Mouse (Mus musculus) cerebellum, postnatal 10 days (tissue): ENCODE measurements around the gene Slc15a1.
A peak's percentile ranks its signal among the peaks of the same experiment; 100 is the strongest.

ENCODE experiments used
- DNase-seq, 2 experiments: peaks; one replicate each; pipeline ENCODE4 v3.0.0; 2021; ENCODE audit warnings: mixed read lengths in 2 of 2

Slc15a1 gene

DNA sequence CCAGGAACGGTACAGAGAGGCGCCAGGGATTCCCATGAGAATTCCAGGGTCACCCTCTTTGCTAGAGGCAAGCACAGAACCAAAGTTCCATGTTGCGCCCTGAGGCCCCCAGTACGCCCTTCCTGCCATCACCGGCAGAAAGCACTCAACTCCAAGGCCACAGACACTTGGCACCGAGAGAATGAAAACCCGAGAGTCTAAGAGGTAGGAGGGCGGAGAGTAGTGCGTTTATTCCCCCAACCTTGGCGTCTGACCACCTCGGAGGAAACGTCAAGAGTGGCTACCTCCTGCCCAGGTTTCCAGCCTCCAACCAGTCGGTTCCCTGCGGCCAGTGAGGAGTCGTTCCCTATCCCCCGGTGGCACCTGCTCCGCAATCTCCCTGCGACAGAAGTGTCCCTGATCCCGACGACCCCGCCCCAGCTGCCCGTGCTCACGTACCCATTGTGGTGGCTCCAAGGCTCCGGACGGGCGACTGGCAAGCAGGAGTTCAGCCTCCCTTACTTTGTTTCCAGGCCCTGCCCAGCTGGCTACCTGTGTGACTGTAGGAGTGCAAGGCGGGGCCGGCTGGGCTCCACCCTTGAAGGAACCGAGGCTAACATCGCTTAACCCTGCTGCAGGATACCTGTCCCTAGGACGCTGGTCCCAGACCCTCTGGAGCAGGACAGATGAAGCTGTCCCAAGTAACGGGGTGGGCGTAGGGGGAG is at the start of gene Slc15a1:
Slc15a1 (minus strand) TSS at position 472 of the 704 bp plus-strand sequence.
- DNase-seq = no peak

DNA sequence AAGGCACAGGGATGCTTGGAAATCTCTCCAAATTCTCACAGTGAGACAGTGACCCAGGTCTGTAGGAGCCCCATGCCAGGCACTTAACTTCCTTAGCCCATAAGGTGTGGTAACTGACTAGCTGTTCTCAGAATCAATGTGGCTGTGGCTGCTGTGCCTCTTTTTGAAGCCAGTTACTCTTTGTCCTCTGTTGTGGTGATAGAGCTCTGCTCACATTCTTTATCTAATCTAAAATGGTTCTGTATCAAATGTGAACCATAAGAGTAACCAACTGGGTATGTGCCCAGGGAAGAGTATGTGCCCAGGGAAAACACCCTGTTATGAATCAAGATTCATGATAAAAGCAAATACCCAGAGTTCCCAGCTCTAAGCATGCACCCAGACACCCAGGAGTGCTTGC is 48.7 kb upstream of the Slc15a1 start:
- DNase-seq = no peak

DNA sequence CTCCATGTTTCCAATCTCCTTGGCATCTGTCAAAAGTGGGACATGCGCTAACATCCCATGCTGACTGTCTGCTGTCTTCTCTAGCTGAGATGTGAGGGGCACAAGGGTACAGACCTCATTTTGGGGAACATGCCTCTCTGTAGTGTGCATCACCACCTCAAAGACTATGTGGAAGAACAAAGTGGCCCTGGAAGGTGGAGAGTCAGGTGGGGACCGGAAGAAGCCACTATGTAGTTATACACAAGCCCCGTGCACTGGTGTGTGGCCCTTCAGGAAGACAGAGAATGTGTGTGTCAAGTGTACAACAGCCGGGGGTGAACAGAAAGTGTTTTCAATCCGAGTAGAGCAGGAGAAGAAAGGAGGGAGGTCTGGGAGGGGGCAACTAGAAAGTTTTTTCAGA is 47.5 kb upstream of the Slc15a1 start:
- no peak for DNase-seq

DNA sequence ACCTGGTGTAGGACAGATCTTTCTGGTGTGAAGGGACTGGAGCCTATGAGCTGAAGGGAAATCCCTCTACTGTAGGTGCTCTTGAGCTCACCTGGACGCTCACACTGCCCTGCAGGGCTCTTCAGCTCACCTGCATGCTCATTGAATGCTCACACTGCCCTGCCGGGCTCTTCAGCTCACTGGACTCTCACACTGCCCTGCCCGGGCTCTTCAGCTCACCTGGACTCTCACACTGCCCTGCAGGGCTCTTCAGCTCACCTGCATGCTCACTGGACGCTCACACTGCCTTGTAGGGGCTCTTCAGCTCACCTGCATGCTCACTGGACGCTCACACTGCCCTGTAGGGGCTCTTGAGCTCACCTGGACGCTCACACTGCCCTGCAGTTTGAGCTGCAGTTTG is 44.8 kb upstream of the Slc15a1 start:
- no peak for DNase-seq

DNA sequence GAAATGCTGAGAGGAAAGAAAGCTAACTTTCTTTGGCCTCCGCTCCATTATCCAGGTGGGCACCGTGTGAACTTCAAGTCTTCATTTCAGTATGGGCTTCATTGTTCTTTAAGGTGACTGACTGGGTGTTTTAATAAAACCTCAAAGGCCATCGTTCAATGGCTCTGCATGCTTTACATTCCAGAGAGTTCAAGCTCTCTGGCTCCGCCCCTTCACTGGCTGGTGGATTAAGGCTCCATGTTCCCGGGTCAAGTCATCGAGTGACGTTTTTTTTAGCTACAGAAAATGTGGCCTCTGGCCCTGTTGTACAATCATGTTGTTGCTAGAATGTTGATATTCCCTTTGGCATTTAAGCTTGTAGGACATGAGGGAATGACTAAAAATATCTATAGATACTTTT is 42.7 kb upstream of the Slc15a1 start:
- no peak for DNase-seq

DNA sequence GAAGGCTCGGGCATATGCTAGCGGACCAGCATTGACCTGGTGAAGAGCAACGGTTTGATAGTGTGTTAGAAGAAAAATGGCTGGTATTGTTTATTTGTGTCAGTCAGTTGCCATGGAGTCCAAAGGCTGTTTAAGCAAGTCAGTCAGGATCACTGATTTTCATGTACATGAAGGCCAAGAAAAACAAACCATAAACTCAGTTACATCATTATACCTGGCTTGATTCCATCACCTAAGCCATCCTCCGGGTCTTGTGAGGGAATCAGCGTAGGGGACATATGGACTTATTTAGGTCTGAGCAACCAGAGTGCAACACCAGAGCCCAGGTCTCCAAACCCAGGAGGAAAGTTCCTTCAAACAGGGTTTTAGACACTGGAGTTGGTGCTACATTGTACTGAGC is 41.6 kb upstream of the Slc15a1 start:
- no peak for DNase-seq

DNA sequence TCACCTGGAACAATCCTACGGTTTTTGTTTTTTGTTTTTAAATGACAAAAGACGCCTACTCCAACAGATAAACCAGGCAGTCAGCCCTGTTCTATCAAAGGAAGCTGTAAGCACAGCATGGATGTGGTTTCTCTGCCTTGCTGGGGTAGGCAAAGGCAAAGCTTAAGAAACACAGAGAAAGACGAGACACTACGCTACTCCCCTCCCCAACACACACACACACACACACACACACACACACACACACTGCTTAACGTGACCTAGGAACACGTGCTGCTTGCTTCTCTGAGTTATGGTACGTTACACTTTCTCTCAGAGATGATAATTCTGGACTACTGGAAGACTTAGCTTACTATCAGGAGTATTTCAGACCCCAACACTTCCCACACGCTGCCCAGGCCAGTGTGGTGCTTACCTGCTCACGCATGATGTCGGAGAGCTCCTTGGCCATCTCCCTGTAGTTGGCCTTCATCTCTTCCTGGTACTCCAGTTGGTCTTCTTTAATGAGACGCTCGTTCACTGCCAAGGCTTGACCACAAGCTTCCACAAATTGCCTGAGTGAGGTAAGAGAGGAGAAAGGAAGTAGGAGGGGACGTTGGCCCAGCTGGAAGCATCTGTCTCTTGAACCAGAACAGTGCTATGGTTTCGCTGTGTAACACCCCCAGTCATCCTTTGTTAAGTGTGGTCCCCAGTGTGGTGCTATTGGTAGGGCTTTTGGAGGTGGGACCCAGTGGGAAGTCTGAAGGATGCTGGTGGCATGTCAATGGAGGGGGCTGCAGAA is 40.7 kb upstream of the Slc15a1 start:
- no peak for DNase-seq

DNA sequence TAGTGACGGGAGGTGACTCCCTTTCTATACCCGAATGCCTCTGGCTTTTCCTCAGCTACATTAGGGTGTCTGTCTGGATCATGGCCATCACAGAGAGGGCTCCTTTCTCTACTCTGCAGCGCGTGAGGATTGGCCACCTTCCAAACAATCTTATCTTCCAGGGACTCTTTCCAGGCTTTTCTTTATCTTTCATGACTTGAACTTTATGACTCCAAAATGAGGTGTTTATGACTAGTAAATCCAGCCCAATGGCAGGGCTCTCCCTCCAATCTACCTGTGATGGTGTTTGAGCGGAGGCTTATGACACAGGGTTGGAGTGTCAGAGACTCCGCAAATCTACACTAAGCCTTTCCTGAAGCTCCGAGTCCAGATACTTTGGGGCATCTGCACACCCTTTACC is 36.2 kb upstream of the Slc15a1 start:
- no peak for DNase-seq

DNA sequence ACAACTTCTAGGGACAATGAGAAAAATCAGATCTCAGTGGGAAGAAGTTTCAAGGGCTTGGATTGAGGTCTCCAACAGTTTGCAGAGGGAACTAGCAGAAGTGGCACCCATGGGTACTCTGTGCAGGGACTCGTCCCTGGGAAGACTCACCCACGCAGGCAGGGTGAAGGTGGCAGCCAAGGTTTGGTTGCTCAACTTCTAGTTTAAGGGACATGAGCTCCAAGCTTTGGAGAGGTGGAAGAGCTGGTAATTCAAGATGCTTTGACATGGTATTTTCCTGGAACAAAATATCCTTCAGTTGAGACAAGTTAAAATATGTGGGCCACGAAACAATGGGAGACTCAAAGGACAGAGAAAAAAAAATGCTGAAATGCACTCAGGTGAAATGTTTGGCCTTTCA is 29.4 kb upstream of the Slc15a1 start:
- no peak for DNase-seq

DNA sequence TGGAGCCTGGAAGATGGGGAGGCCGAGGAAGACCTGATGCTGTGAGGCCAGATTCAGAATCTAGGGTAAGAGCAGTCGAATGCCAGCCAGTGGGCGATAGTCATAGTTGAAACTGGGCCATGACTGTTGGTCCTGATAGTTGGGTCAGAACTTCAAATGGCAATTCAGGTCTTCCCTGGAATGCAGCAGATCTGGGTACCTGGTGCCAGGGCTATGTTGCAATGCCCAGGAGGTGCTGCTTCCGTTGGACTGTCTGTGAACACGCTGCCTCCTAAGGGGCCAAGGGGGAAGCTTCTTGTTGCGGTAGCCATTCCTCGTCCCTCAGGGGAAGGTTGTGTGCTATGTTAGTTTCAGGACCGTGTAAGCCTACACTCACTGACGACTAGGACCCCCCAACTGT is 25.8 kb upstream of the Slc15a1 start:
- DNase-seq = no peak

DNA sequence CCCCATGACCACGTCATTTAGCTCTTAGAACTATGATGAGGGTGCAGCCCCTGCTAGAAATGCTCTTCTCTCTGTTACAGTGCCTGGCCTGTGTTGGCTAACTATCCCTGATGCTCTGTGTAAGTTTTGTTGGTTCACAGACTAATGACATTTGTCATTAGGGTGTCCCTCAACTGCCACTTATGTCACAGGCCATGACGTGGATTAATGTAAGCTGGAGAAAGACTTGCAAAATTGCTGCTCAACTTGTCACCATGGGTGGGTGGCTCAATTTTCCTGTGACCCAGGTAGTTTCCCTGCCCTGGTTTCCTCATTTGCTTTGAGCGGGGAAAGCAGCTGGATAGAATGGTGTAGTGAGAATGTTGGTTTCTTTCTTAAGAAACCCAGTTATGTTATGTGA is 22.8 kb upstream of the Slc15a1 start:
- no peak for DNase-seq

DNA sequence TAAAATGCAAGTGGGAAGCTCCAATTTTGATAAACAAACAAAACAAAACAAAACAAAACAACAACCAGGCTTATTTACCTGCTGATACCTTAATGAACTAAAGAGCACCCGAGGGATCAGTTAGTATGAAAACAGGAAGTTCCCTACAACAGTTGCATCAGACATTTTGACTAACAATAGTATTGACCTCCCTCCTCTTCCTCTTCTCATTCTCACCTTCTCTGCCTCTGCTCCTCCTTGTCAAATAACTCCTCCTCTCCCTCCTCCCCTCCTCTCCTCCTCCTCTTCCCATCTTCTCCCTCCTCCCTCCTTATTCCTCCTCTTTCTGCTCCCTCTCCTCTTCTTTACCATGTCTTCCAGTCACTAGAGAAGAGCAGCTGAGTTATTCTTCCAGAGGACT is 22.1 kb upstream of the Slc15a1 start:
- no peak for DNase-seq

DNA sequence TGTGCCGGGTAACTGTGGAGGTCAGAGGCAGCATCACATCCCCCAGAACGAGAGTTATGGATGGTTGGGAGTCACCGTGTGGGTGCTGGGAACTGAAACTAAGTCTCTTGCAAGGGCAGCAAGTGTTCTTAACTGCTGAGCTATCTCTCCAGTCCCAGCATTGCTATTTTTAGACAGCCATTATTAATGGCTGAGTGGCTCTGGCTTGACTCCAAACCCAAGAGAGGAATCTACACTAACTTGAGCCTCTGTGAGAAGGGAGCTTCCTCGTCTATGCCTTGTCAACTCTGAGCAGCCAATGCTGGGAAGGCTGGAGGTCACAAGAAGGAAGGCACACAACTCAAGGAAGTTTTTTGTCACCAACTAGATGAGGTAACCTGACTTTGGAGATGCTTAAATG is 16.7 kb upstream of the Slc15a1 start:
- peak; percentile 78 to 79 for DNase-seq

DNA sequence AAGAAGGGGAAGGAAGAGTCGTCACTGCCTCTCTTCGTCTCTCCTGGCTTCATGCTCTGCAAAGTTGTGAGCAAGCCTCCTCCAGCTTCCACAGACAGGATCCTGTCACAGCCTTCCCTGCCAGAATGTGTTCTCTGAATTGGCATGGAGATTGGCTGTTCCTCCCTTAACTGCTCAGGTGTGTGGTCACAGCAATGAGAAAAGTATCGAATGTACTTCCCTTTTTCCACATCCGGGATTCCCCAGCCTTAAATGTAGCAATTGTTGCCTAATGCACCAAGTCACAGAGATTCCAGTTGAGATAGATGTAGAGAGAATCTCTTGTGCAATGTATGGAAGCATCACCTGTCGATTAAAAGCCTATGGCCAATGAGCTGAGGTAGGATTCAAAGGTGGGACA is 11.8 kb upstream of the Slc15a1 start:
- DNase-seq = no peak

DNA sequence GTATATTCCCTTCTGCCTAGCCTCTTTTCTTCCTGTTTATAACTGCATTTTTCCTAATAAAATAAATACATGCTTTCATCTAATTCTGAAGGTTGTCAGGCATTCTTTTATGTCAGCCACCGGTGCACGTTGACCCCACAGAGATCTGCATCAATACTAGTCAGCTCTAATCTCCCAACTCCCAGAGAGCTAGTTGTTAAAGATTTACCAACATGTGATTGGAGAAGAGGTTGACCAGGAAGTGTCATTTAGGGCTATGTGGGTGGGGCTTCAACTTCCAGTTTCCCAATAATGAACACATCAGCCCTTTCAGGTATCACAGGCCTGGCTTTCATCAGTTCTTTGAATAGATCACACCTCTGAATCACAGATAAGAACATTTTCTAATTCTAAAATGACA is 3.9 kb upstream of the Slc15a1 start:
- DNase-seq = no peak

DNA sequence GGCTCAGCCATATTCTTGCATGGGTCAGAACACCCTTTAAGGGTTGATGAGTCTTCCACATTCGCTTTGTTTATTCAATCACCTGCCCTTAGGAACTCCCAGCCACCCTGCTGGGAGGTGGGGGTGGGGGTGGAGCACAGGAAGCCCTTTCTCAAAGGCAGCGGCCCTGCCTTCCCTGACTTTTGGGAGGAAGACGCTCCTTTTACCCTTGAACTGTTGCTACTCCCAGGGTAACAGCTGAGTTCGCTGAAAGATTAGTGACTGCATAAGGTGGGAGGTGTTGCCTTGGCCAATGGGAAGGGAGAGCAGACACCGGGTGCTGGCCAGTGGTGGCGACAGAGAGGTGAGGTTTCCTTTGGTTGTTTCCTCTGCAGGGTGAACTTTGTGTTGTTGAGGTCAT is 1.3 kb upstream of the Slc15a1 start:
- no peak for DNase-seq

DNA sequence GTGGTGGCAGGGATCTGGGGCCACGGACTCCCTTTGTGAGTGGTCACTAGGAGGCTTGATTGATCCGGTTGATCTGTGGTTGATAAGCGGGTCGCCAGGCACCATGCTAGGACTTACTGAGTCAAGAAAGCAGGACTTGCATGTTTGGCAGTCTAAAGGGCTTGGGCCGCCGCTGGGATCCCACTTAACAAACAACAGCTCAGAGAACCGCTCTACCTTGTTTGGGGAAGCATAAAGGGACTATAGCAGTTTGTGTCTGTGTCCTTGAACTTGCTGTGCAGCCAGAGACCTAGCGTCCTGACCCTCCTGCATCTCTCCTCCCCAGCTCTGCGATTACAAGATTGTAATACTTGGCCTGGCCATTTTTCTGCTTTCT is 421 bp upstream of the Slc15a1 start:
- no peak for DNase-seq

DNA sequence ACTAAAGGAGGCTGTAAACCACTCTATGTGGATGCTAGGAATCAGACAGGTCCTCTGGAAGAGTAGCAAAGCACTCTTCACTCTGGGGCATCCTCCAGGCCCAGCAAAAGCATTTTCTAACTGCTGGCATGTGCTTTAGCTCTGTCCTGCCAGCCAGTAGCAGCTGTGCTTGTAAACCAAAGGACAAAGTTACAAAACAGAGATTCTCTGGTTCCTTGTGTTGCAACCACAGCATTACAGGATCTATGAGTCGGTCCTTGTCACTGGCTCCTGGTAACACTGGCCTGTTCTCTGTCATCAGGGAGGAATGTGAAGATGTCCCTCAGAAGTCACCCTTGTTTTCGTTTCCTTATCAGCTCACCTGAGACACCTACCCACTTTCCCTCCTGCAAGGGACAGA is 4.5 kb downstream of the Slc15a1 start:
- no peak for DNase-seq

DNA sequence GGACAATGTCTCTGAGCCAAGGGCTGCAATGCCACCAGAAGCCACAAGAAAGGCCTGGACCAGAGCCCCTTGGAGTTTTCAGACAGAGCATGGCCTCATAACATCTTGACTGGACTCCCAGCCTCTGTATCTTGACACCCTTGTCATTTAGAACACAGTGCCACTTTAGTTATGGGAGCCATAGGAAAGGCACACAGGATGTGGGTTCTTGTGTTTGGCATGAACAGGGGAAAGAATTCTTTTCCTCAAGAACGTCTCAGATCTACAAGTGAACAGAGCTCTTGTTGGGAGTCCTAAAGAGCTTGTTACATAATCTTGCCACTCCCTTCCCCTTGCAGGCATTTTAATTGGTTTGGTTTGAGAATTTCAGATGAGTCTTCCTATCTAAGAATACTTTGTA is 5.3 kb downstream of the Slc15a1 start:
- no peak for DNase-seq

DNA sequence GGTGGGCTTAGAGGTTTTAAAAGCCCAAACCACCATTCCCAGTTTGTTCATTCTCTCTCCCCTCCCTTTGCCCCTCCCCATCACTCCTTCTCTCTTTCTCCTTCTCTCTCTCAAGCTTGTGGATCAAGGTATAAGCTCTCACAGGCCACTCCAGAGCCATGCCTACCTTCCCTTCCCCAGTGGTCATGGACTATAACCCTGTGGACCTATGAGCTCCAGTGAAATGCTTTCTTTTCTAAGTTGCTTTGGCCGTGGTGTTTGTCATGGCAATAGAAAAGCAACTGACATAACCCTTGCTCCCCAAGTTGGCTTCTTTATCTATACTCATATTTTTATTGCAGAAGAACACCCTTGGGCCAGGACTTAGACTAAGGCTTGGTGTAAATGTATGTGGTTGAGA is 7.3 kb downstream of the Slc15a1 start:
- DNase-seq = no peak

DNA sequence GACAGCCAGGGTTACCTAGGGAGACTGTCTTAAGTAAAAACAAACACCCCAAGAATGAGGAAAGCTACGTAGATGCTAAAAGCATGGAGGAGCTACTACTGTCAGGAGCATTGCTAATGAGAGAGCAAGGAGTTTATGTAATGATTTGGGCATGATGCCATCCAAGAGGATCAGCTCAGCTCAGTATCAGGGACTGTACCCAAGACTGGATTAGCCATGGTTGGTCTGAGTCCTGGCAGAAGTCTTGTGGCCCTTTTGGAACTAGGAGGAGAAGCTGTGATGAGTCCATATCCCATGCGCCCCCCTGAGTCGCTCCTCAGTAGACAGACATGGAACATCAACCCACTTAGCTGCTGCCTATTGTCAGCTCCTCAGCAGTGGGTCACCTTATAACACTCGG is 9.3 kb downstream of the Slc15a1 start:
- DNase-seq = peak; percentile 66 to 68

DNA sequence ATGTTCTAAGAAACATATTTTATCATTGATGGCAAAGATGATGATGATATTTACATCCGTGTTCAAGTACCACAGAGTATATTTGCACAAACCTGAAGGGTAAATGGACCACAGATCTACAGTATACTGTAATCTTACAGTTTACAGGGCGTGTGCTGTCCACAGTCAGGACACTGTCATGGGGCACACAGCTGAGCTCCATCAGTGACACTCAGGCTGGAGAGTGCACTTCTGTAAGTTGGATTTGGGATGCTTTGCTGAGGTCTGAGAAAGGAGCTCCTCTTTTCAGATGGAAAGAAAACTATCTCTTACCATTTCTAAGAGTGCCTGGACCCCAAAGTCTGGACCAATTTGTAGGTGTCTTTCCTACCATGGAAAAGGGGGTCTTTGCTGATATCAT is 9.9 kb downstream of the Slc15a1 start:
- no peak for DNase-seq

DNA sequence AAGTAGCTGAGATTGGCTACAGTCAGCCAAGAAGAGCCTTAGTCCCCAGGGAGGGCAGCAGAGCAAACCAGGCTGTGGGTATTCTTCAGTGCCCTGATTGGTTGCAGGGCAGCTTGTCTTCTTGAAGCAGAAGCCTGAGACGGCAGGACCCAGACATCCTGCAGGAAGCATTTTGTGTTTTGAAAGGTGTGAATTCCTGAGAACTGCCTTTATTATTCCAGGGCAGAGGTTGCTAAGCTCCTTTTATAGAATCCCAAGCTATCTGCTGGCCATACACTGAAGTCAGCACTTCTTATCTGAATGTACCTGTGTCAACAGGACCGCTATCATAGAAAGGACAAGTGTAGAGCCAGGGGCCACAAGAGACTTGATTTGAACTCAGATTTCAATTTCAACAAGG is 10.8 kb downstream of the Slc15a1 start:
- DNase-seq = no peak

DNA sequence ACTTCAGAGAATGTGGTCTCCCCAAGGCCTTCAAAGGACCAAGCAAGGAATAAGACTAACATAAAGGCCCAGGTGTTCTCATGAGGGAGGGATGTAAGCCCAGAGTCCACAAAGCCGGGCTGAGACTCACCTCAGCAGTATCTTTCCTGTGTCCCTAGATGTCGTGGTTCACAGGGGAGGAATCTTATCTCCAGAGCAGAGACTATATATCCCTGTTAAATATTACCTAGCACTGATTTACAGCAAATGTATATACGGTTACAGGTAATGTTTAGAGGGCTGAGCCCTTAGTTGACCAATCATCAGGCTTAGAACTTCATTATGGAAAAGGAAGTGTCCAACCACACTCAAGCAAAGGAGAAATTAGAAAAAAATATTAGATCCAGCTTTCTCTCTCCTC is 11.3 kb downstream of the Slc15a1 start:
- no peak for DNase-seq

DNA sequence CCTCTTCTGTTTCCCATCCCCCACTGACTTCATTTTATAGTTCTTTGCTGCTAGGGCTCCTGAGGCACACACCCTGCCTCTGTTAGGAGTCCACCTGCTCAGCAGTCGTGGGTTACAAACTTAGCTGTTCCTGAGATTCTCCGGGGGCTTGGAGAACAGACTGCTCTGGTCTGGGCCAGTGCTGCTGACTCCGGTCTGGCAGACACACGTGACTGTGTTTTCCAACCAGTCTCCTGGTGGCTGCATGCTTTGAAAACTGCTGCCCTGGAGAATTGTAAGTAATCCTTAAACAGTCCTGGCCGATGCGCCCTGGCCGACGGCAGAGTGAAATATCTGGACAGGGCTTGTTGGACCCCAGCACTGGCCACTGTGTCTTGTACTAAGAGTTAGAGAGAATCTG is 12.7 kb downstream of the Slc15a1 start:
- DNase-seq = peak; percentile 14 to 22
